Mouse (Mus musculus) limb, embryonic 15.5 days (tissue): Measurements from ENCODE around the gene Ankrd33. TPM values are rescaled to one million over a fixed set of nuclear protein-coding genes. Genes with fewer than 3 reads are reported as not detected.

Source experiments
- ATAC-seq: fragments of 200-750 bp; cut with Nextera tagmentation; 2 replicates; pipeline ENCODE4 v1.8.0; 2017; ENCODE audit warnings: low read depth, moderate TSS enrichment; ENCODE audit not compliant: insufficient number of reproducible peaks, low FRiP score, low TSS enrichment
- H3K27ac ChIP-seq: fragments of 300-500 bp; sonication (generic); 2 replicates; pipeline ENCODE4 v1.5.1; 2015; ENCODE audit warnings: moderate library complexity, mild to moderate bottlenecking, inconsistent platforms
- H3K27me3 ChIP-seq: fragments of 300-500 bp; sonication (generic); 2 replicates; pipeline ENCODE4 v1.6.1; 2015; ENCODE audit warnings: inconsistent platforms
- H3K36me3 ChIP-seq: fragments of 300-500 bp; sonication (generic); 2 replicates; pipeline ENCODE4 v1.6.1; 2015; ENCODE audit warnings: inconsistent platforms
- H3K4me1 ChIP-seq: fragments of 300-500 bp; sonication (generic); 2 replicates; pipeline ENCODE4 v1.6.1; 2015; ENCODE audit warnings: inconsistent platforms
- H3K4me2 ChIP-seq: fragments of 300-500 bp; sonication (generic); 2 replicates; pipeline ENCODE4 v1.6.1; 2015; ENCODE audit warnings: mild to moderate bottlenecking, inconsistent platforms
- H3K4me3 ChIP-seq: fragments of 300-500 bp; sonication (generic); 2 replicates; pipeline ENCODE4 v1.5.1; 2015; ENCODE audit warnings: mild to moderate bottlenecking, inconsistent platforms
- H3K9ac ChIP-seq: fragments of 300-500 bp; sonication (generic); 2 replicates; pipeline ENCODE4 v1.6.1; 2015; ENCODE audit warnings: inconsistent platforms
- H3K9me3 ChIP-seq: fragments of 300-500 bp; sonication (generic); 2 replicates; pipeline ENCODE4 v1.6.1; 2016; ENCODE audit warnings: inconsistent platforms
- WGBS: fragments of 180-500 bp; shearing (Covaris S2); methylation state at CpG from one replicate; pipeline ENCODE4 v1.1.7; 2015; 5-methylcytosine and 5-hydroxymethylcytosine counted together
- polyA plus RNA-seq: library from polyadenylated mRNA; unstranded; fragments of >200 nt; fragmentation: Nextera tagmentation; extraction: Ambion mirVana; gene quantifications from 2 replicates; pipeline ENCODE4 v1.2.1, GENCODE M21; 2015

Ankrd33 gene
- polyA plus RNA-seq, 1 experiment from 2014 or later, result not detected

GRCm38 (mm10) chr15:101129412-101129811, 13.9 kb downstream of the Ankrd33 start:
- ATAC-seq, result no peak
- Histone ChIP-seq H3K9ac (peak overlapping the region; percentile 49; the same call in 1 of the 2 replicates), H3K27me3 (peaks cover 22% of the 10 kb centered on the region; the same call in 1 of the 2 replicates), H3K4me3 (peak overlapping the region; percentile 48), H3K4me2 (peak overlapping the region; percentile 84), H3K4me1 (peaks cover 49% of the 10 kb centered on the region), H3K36me3 (no peaks in the 10 kb centered on the region), H3K27ac (no peak overlapping the region), H3K9me3 (no peaks in the 10 kb centered on the region)
- 55% methylated on average over 5 of the region's 5 CpGs for WGBS

DNA sequence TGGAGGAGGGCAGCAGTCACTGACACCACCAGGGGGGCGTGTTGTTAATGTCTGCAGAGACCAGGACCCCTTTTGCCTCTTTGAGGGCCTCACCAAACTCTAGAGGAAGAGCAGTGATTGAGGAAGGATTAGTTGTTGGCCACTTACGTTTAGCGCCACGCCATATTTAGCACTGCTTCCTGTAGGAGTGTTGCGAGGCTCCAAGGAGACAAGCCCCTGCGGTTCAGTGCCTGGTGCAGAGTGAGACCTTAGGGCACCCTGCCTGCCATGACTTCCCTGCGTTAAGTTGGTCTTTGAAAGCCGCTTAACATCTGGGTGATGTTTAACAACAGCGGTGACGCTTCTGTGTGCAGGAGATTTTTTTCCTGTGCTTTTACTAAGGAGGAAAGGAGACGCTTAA, 15.9 kb downstream of the Ankrd33 start:
- H3K4me1 ChIP-seq, result peaks cover 59% of the 10 kb centered on the region
- no peaks in the 10 kb centered on the region for H3K9me3 ChIP-seq
- H3K27ac ChIP-seq, result no peak overlapping the region
- H3K9ac ChIP-seq, result no peak overlapping the region
- ATAC-seq, result no peak
- H3K4me3 ChIP-seq, result no peak overlapping the region
- peaks cover 22% of the 10 kb centered on the region; the same call in 1 of the 2 replicates for H3K27me3 ChIP-seq
- no peak overlapping the region for H3K4me2 ChIP-seq
- H3K36me3 ChIP-seq, result no peaks in the 10 kb centered on the region
- WGBS, result 24% methylated on average over 11 of the region's 11 CpGs

DNA sequence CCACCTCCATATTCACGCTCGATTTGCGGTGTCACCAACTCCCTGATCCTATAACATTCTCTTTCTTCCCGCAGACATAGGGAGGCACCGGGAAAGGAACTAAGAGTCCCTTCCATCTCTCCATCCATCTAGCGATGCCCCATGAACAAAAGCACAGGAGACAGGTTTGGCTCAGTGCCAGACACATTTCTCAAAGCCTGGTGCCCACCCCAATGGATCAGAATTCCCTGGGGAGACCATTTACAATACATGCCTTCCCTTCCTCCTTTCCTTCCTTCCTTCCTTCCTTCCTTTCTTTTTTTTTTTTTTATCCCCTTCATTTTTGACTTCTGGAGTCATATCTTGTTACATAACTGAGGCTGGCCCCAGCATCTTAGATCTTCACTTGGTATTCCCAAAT, 16.5 kb downstream of the Ankrd33 start:
- no peak for ATAC-seq
- no peak overlapping the region for H3K4me2 ChIP-seq
- no peak overlapping the region for H3K4me3 ChIP-seq
- 0 out of 2 replicates have a peak overlapping the region, but pooled peaks have one; percentile 22 for H3K27ac ChIP-seq
- H3K9me3 ChIP-seq, result no peaks in the 10 kb centered on the region
- peaks cover 53% of the 10 kb centered on the region for H3K4me1 ChIP-seq
- H3K27me3 ChIP-seq, result peaks cover 22% of the 10 kb centered on the region; the same call in 1 of the 2 replicates
- H3K9ac ChIP-seq, result no peak overlapping the region
- WGBS, result 68% methylated on average over 6 of the region's 6 CpGs
- no peaks in the 10 kb centered on the region for H3K36me3 ChIP-seq

GRCm38 (mm10) chr15:101132761-101133160, 17.2 kb downstream of the Ankrd33 start:
- WGBS, result 75% methylated on average over 6 of the region's 6 CpGs
- H3K4me2 ChIP-seq, result no peak overlapping the region
- peaks cover 19% of the 10 kb centered on the region; the same call in 1 of the 2 replicates for H3K27me3 ChIP-seq
- ATAC-seq, result no peak
- no peaks in the 10 kb centered on the region for H3K9me3 ChIP-seq
- H3K4me1 ChIP-seq, result peaks cover 51% of the 10 kb centered on the region
- H3K9ac ChIP-seq, result no peak overlapping the region
- no peak overlapping the region for H3K4me3 ChIP-seq
- H3K36me3 ChIP-seq, result no peaks in the 10 kb centered on the region
- peak overlapping the region; percentile 22; the same call in 1 of the 2 replicates for H3K27ac ChIP-seq

- 36% methylated on average over 15 of the region's 15 CpGs for WGBS
- peaks cover 39% of the 10 kb centered on the region for H3K4me1 ChIP-seq
- peak overlapping the region; percentile 25; the same call in 1 of the 2 replicates for H3K4me2 ChIP-seq
- no peak for ATAC-seq
- peak overlapping the region; percentile 47 for H3K27ac ChIP-seq
- H3K36me3 ChIP-seq, result no peaks in the 10 kb centered on the region
- peaks cover 19% of the 10 kb centered on the region; the same call in 1 of the 2 replicates for H3K27me3 ChIP-seq
- H3K4me3 ChIP-seq, result peak overlapping the region; percentile 15
- no peak overlapping the region for H3K9ac ChIP-seq
- no peaks in the 10 kb centered on the region for H3K9me3 ChIP-seq
These were observed 18.6 kb downstream of the Ankrd33 start for GRCm38 (mm10) chr15:101133993-101134704.

- Histone ChIP-seq H3K27ac (no peak overlapping the region), H3K9me3 (no peaks in the 10 kb centered on the region), H3K36me3 (no peaks in the 10 kb centered on the region), H3K9ac (no peak overlapping the region), H3K27me3 (peaks cover 8% of the 10 kb centered on the region; the same call in 1 of the 2 replicates), H3K4me3 (no peak overlapping the region), H3K4me1 (peaks cover 47% of the 10 kb centered on the region), H3K4me2 (peak overlapping the region; percentile 25)
- WGBS, result 55% methylated on average over 8 of the region's 8 CpGs
- ATAC-seq, result no peak
These were observed 19.9 kb downstream of the Ankrd33 start for GRCm38 (mm10) chr15:101135405-101135804.

- Histone ChIP-seq H3K4me1 (peaks cover 48% of the 10 kb centered on the region), H3K36me3 (no peaks in the 10 kb centered on the region), H3K27ac (no peak overlapping the region)
These were observed 21.9 kb downstream of the Ankrd33 start for GRCm38 (mm10) chr15:101137455-101137854.

GRCm38 (mm10) chr15:101138675-101139074, 23.1 kb downstream of the Ankrd33 start:
- Histone ChIP-seq H3K27ac (no peak overlapping the region), H3K27me3 (no peaks in the 10 kb centered on the region), H3K4me3 (no peak overlapping the region), H3K4me2 (no peak overlapping the region), H3K9ac (no peak overlapping the region), H3K9me3 (no peaks in the 10 kb centered on the region), H3K36me3 (no peaks in the 10 kb centered on the region), H3K4me1 (peaks cover 54% of the 10 kb centered on the region)
- no peak for ATAC-seq
- 88% methylated on average over 3 of the region's 3 CpGs for WGBS

More at GRCm38 (mm10) chr15:101137455-101137854, 21.9 kb downstream of the Ankrd33 start:
- Histone ChIP-seq H3K9ac (no peak overlapping the region), H3K9me3 (no peaks in the 10 kb centered on the region), H3K27me3 (no peaks in the 10 kb centered on the region), H3K4me3 (no peak overlapping the region), H3K4me2 (no peak overlapping the region)
- WGBS, result 82% methylated on average over 11 of the region's 11 CpGs
- ATAC-seq, result no peak

DNA sequence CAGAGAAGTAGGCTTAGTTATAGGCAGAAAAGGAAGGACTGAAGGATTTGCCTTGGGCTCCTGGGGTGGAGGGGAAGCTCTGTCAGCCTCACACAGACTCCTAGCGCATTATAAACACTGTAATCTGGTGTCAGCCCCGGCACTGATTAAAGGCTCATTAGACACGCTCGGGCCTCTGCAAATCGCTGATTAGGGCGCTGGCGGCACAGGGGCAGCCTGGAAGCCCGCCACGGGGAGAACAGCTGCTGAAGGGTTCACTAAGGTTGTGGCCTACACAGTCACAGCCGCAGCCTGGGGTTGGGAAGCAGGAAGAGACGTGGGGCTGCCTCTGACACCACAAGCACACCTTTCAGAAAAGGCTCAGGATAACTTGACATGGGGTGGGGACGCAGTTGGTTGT, 24.3 kb downstream of the Ankrd33 start:
- WGBS, result 19% methylated on average over 12 of the region's 12 CpGs

DNA sequence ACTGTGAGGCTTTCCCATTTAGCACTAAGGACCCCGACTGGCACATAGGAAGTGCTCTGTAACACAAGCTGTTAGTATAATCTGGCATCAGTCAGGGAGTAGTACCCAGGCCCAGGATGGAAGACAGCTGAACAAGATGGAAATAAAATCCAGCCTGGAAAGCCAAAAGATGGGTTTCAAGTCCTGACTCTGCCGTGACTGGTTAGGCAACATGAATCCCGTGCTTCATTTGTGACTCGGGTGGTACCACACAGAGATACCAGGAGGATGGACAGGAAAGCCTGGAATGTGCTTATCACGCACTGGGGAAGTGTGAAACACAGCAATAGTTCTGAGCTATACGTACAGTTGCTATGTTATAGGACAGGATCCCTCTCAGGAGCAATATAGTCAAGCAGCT, 25.0 kb downstream of the Ankrd33 start:
- H3K27ac ChIP-seq, result peak overlapping the region; percentile 68
- no peaks in the 10 kb centered on the region for H3K36me3 ChIP-seq
- no peak for ATAC-seq
- no peaks in the 10 kb centered on the region for H3K27me3 ChIP-seq
- WGBS, result 36% methylated on average over 6 of the region's 6 CpGs
- no peak overlapping the region for H3K4me3 ChIP-seq
- H3K9ac ChIP-seq, result no peak overlapping the region
- H3K4me1 ChIP-seq, result peaks cover 56% of the 10 kb centered on the region
- no peak overlapping the region for H3K4me2 ChIP-seq
- H3K9me3 ChIP-seq, result no peaks in the 10 kb centered on the region

More for the DNA sequence above, 24.3 kb downstream of the Ankrd33 start:
- Histone ChIP-seq H3K27me3 (no peaks in the 10 kb centered on the region), H3K9ac (no peak overlapping the region), H3K4me3 (no peak overlapping the region), H3K4me2 (no peak overlapping the region), H3K36me3 (no peaks in the 10 kb centered on the region), H3K4me1 (peaks cover 56% of the 10 kb centered on the region), H3K9me3 (no peaks in the 10 kb centered on the region), H3K27ac (peak overlapping the region; percentile 68; the same call in 1 of the 2 replicates)
- no peak for ATAC-seq

- peak; percentile 57 for ATAC-seq
- Histone ChIP-seq H3K27me3 (no peaks in the 10 kb centered on the region), H3K4me3 (no peak overlapping the region), H3K27ac (peak overlapping the region; percentile 68; the same call in 1 of the 2 replicates), H3K36me3 (no peaks in the 10 kb centered on the region), H3K9me3 (no peaks in the 10 kb centered on the region), H3K9ac (no peak overlapping the region), H3K4me1 (peaks cover 61% of the 10 kb centered on the region), H3K4me2 (0 out of 2 replicates have a peak overlapping the region, but pooled peaks have one; percentile 19)
- 3% methylated on average over 12 of the region's 14 CpGs for WGBS
These were observed 25.5 kb downstream of the Ankrd33 start for GRCm38 (mm10) chr15:101141061-101141541.

DNA sequence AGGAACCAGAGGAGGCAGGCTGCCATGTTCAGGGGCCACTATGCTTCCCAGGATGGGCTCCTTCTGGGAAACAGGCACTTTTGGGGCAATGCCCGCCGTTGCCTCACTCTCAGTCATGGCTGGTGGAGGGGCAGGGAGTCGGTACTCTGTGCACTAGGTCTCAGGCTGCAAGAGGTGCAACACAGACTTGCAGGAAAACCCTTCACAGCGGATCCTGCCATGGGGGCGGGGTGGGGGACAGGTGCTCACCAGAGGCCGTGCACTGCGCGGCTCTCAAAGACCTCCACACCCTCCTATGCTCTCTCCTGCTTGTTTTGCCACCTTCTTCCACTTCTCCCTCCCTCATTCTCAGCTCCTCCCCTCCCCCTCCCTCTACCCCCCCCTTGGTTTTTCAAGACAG, 27.1 kb downstream of the Ankrd33 start:
- Histone ChIP-seq H3K36me3 (no peaks in the 10 kb centered on the region), H3K27ac (0 out of 2 replicates have a peak overlapping the region, but pooled peaks have one; percentile 54), H3K9ac (no peak overlapping the region), H3K27me3 (no peaks in the 10 kb centered on the region), H3K4me3 (no peak overlapping the region), H3K9me3 (no peaks in the 10 kb centered on the region), H3K4me1 (peaks cover 70% of the 10 kb centered on the region), H3K4me2 (no peak overlapping the region)
- ATAC-seq, result no peak
- WGBS, result 53% methylated on average over 8 of the region's 8 CpGs
